Comparison of ENCODE assay signal across 10 mouse cellular contexts in genomic region chr14:58153470-58154416, GRCm38 (mm10).
A peak's percentile ranks its signal among the peaks of the same experiment; 100 is the strongest.
DNase-seq lines count a peak whose midpoint lies in the region; ATAC-seq and TF ChIP-seq lines count a peak whose summit lies in the region.
"Had no signal": no experiment of that assay in that cellular context is flagged by ENCODE, and none has a peak within 500 bp of the region (broad histone marks: within the 10 kb centered on the region; RNA-seq: fewer than 3 reads in every experiment).

No protein-coding gene starts in this region.

- no peaks in the 10 kb centered on the region for H3K27me3 ChIP-seq in forebrain, embryonic 15.5 days
- no peaks in the 10 kb centered on the region for H3K27me3 ChIP-seq in forebrain, postnatal 0 days (ENCODE audit: insufficient read depth, low read length)
- no peaks in the 10 kb centered on the region for H3K27me3 ChIP-seq in intestine, postnatal 0 days (replicated peaks; ENCODE audit: control insufficient read depth, insufficient read depth, low read length)
- H3K27me3 ChIP-seq: midbrain, embryonic 12.5 days had no signal

- H3K27ac ChIP-seq in forebrain, embryonic 15.5 days (replicated peaks), result no peak overlapping the region
- no peak overlapping the region for H3K27ac ChIP-seq in forebrain, postnatal 0 days (ENCODE audit: low read depth, low read length)
- no peak overlapping the region for H3K27ac ChIP-seq in intestine, postnatal 0 days (ENCODE audit: low read depth, low read length)
- H3K27ac ChIP-seq: midbrain, embryonic 12.5 days had no signal

- H3K9me3 ChIP-seq in forebrain, embryonic 15.5 days, result no peaks in the 10 kb centered on the region
- no peaks in the 10 kb centered on the region for H3K9me3 ChIP-seq in forebrain, postnatal 0 days (ENCODE audit: low read length)
- H3K9me3 ChIP-seq in intestine, postnatal 0 days (ENCODE audit: control insufficient read depth), result no peaks in the 10 kb centered on the region
- H3K9me3 ChIP-seq: midbrain, embryonic 12.5 days had no signal

- H3K9ac ChIP-seq in forebrain, embryonic 15.5 days (replicated peaks), result no peak overlapping the region
- H3K9ac ChIP-seq in forebrain, postnatal 0 days, result no peak overlapping the region
- H3K9ac ChIP-seq in intestine, postnatal 0 days (ENCODE audit: low read depth, low read length), result no peak overlapping the region
- H3K9ac ChIP-seq: midbrain, embryonic 12.5 days had no signal

- H3K36me3 ChIP-seq in forebrain, embryonic 15.5 days, result no peaks in the 10 kb centered on the region
- no peaks in the 10 kb centered on the region for H3K36me3 ChIP-seq in forebrain, postnatal 0 days (ENCODE audit: insufficient read depth)
- no peaks in the 10 kb centered on the region for H3K36me3 ChIP-seq in intestine, postnatal 0 days (ENCODE audit: control insufficient read depth, insufficient read depth)
- H3K36me3 ChIP-seq: midbrain, embryonic 12.5 days had no signal

- DNase-seq in forebrain, postnatal 0 days, result no peak
- peak; percentile 84 for DNase-seq in adrenal gland, postnatal 14 days
- peak; percentile 17 for DNase-seq in lung, postnatal 14 days
- no peak for DNase-seq in layer of hippocampus, postnatal 10 days (ENCODE audit: low spot score in 2 of 2)
- DNase-seq in cerebellum, postnatal 10 days, result no peak

- no peak overlapping the region for H3K4me2 ChIP-seq in forebrain, embryonic 15.5 days (replicated peaks)
- H3K4me2 ChIP-seq in forebrain, postnatal 0 days (ENCODE audit: low read depth), result no peak overlapping the region
- peak overlapping the region; percentile 47 for H3K4me2 ChIP-seq in intestine, postnatal 0 days (replicated peaks; ENCODE audit: low read depth)
- H3K4me2 ChIP-seq: midbrain, embryonic 12.5 days had no signal

- no peak overlapping the region for H3K4me3 ChIP-seq in forebrain, embryonic 15.5 days
- no peak overlapping the region for H3K4me3 ChIP-seq in forebrain, postnatal 0 days (ENCODE audit: low read depth, low read length)
- H3K4me3 ChIP-seq in intestine, postnatal 0 days (ENCODE audit: low read depth, low read length), result no peak overlapping the region
- H3K4me3 ChIP-seq: erythroblast, embryonic 14.5 days; midbrain, embryonic 12.5 days had no signal

- ATAC-seq in forebrain, embryonic 15.5 days (replicated peaks), result 0 out of 2 replicates have a peak, but pooled peaks have one; percentile 19
- ATAC-seq in forebrain, postnatal 0 days, result no peak
- ATAC-seq in intestine, postnatal 0 days, result peak; percentile 41; the same call in 1 of the 2 replicates
- no peak for ATAC-seq in megakaryocyte progenitor cell, adult 5-6 weeks (replicated peaks; ENCODE audit: poor library complexity)

- no peak for TF ChIP-seq CTCF in forebrain, postnatal 0 days (IDR thresholded peaks at IDR 0.05; ENCODE audit: low read depth)
- TF ChIP-seq CTCF in intestine, postnatal 0 days (IDR thresholded peaks at IDR 0.05; ENCODE audit: low read depth), result no peak

- H3K4me1 ChIP-seq in forebrain, embryonic 15.5 days, result peaks cover 9% of the 10 kb centered on the region; the same call in 1 of the 2 replicates
- peaks cover 6% of the 10 kb centered on the region; the same call in 1 of the 2 replicates for H3K4me1 ChIP-seq in forebrain, postnatal 0 days (ENCODE audit: insufficient read depth)
- no peaks in the 10 kb centered on the region; the same call in 1 of the 2 replicates for H3K4me1 ChIP-seq in intestine, postnatal 0 days (replicated peaks; ENCODE audit: control insufficient read depth, insufficient read depth, low read length)
- H3K4me1 ChIP-seq: midbrain, embryonic 12.5 days had no signal

- WGBS in forebrain, embryonic 15.5 days, result 69% methylated on average over 15 of the region's 15 CpGs
- WGBS in forebrain, postnatal 0 days, result 66% methylated on average over 15 of the region's 15 CpGs
- WGBS in intestine, postnatal 0 days, result 35% methylated on average over 15 of the region's 15 CpGs

Comparison
In these comparisons a context has a peak if more than half of its experiments do, and no peak if none do; other contexts are left out.
1. ATAC-seq: peak in forebrain, embryonic 15.5 days (single experiment) and intestine, postnatal 0 days (single experiment); none in forebrain, postnatal 0 days (single experiment) and megakaryocyte progenitor cell, adult 5-6 weeks (single experiment).
2. DNase-seq: peak in adrenal gland, postnatal 14 days (single experiment) and lung, postnatal 14 days (single experiment); none in forebrain, postnatal 0 days (single experiment), layer of hippocampus, postnatal 10 days (0 of 2) and cerebellum, postnatal 10 days (0 of 2).